Mouse (Mus musculus): ENCODE results near the gene Spns3. TPM values are rescaled to one million over a fixed set of nuclear protein-coding genes. Genes with fewer than 3 reads are reported as not detected.

Spns3 gene
- polyA plus RNA-seq, 1 experiment from 2014 or later = 0.95 TPM

GRCm38 (mm10) chr11:72479499-72479898 lies 70.8 kb downstream of the Spns3 start:
- Histone ChIP-seq H3K9me3 (replicated peaks) (no peaks in the 10 kb centered on the region), H3K4me3 (replicated peaks) (no peak overlapping the region), H3K27ac (replicated peaks) (no peak overlapping the region), H3K4me1 (peaks cover 15% of the 10 kb centered on the region), H3K4me2 (replicated peaks) (no peak overlapping the region), H3K36me3 (no peaks in the 10 kb centered on the region), H3K27me3 (no peaks in the 10 kb centered on the region), H3K9ac (no peak overlapping the region)
- 79% methylated on average over 2 of the region's 2 CpGs for WGBS
- ATAC-seq (ENCODE audit: insufficient number of reproducible peaks, low FRiP score, low TSS enrichment, low read depth) = no peak

GRCm38 (mm10) chr11:72478228-72478627 lies 72.1 kb downstream of the Spns3 start:
- Histone ChIP-seq H3K4me1 (peaks cover 15% of the 10 kb centered on the region), H3K27ac (replicated peaks) (peak overlapping the region; percentile 65), H3K36me3 (no peaks in the 10 kb centered on the region), H3K4me2 (replicated peaks) (no peak overlapping the region), H3K9ac (no peak overlapping the region), H3K27me3 (no peaks in the 10 kb centered on the region), H3K9me3 (replicated peaks) (no peaks in the 10 kb centered on the region), H3K4me3 (replicated peaks) (no peak overlapping the region)
- ATAC-seq (ENCODE audit: insufficient number of reproducible peaks, low FRiP score, low TSS enrichment, low read depth) = peak; percentile 55
- WGBS = 35% methylated on average over 6 of the region's 6 CpGs

- H3K36me3 ChIP-seq = no peaks in the 10 kb centered on the region
- no peak for ATAC-seq (ENCODE audit: insufficient number of reproducible peaks, low FRiP score, low TSS enrichment, low read depth)
- peak overlapping the region; percentile 65 for H3K27ac ChIP-seq (replicated peaks)
- no peaks in the 10 kb centered on the region for H3K27me3 ChIP-seq
- peaks cover 15% of the 10 kb centered on the region for H3K4me1 ChIP-seq
- no peak overlapping the region for H3K9ac ChIP-seq
- H3K9me3 ChIP-seq (replicated peaks) = no peaks in the 10 kb centered on the region
- 76% methylated on average over 1 of the region's 1 CpGs for WGBS
- no peak overlapping the region for H3K4me3 ChIP-seq (replicated peaks)
- no peak overlapping the region for H3K4me2 ChIP-seq (replicated peaks)
These were observed 72.7 kb downstream of the Spns3 start for GRCm38 (mm10) chr11:72477653-72478052.

GRCm38 (mm10) chr11:72477182-72477581 lies 73.1 kb downstream of the Spns3 start:
- no peak for ATAC-seq (ENCODE audit: insufficient number of reproducible peaks, low FRiP score, low TSS enrichment, low read depth)
- no peaks in the 10 kb centered on the region for H3K27me3 ChIP-seq
- H3K27ac ChIP-seq (replicated peaks) = peak overlapping the region; percentile 65; the same call in 1 of the 2 replicates
- H3K9me3 ChIP-seq (replicated peaks) = no peaks in the 10 kb centered on the region
- H3K4me2 ChIP-seq (replicated peaks) = no peak overlapping the region
- H3K9ac ChIP-seq = no peak overlapping the region
- no peak overlapping the region for H3K4me3 ChIP-seq (replicated peaks)
- WGBS = 33% methylated on average over 5 of the region's 5 CpGs
- H3K36me3 ChIP-seq = no peaks in the 10 kb centered on the region
- peaks cover 20% of the 10 kb centered on the region for H3K4me1 ChIP-seq

GRCm38 (mm10) chr11:72476074-72476625 lies 74.2 kb downstream of the Spns3 start:
- WGBS = 77% methylated on average over 7 of the region's 7 CpGs
- Histone ChIP-seq H3K9ac (no peak overlapping the region), H3K36me3 (no peaks in the 10 kb centered on the region), H3K27me3 (no peaks in the 10 kb centered on the region), H3K4me1 (peaks cover 22% of the 10 kb centered on the region), H3K4me3 (replicated peaks) (no peak overlapping the region), H3K9me3 (replicated peaks) (no peaks in the 10 kb centered on the region), H3K4me2 (replicated peaks) (no peak overlapping the region), H3K27ac (replicated peaks) (no peak overlapping the region)
- no peak for ATAC-seq (ENCODE audit: insufficient number of reproducible peaks, low FRiP score, low TSS enrichment, low read depth)

- Histone ChIP-seq H3K4me2 (replicated peaks) (no peak overlapping the region), H3K9ac (no peak overlapping the region), H3K27me3 (no peaks in the 10 kb centered on the region), H3K27ac (replicated peaks) (no peak overlapping the region), H3K36me3 (no peaks in the 10 kb centered on the region), H3K9me3 (replicated peaks) (no peaks in the 10 kb centered on the region), H3K4me3 (replicated peaks) (no peak overlapping the region), H3K4me1 (peaks cover 23% of the 10 kb centered on the region)
- 61% methylated on average over 7 of the region's 7 CpGs for WGBS
- no peak for ATAC-seq (ENCODE audit: insufficient number of reproducible peaks, low FRiP score, low TSS enrichment, low read depth)
These were observed 74.9 kb downstream of the Spns3 start for GRCm38 (mm10) chr11:72475408-72475807.

GRCm38 (mm10) chr11:72474926-72475325 lies 75.4 kb downstream of the Spns3 start:
- Histone ChIP-seq H3K9me3 (replicated peaks) (no peaks in the 10 kb centered on the region), H3K4me2 (replicated peaks) (no peak overlapping the region), H3K9ac (no peak overlapping the region), H3K4me3 (replicated peaks) (no peak overlapping the region), H3K27ac (replicated peaks) (no peak overlapping the region), H3K27me3 (no peaks in the 10 kb centered on the region), H3K36me3 (no peaks in the 10 kb centered on the region), H3K4me1 (peaks cover 27% of the 10 kb centered on the region)
- 79% methylated on average over 3 of the region's 3 CpGs for WGBS
- ATAC-seq (ENCODE audit: insufficient number of reproducible peaks, low FRiP score, low TSS enrichment, low read depth) = no peak

GRCm38 (mm10) chr11:72473540-72473939 lies 76.8 kb downstream of the Spns3 start:
- H3K27me3 ChIP-seq = no peaks in the 10 kb centered on the region
- H3K27ac ChIP-seq (replicated peaks) = no peak overlapping the region
- H3K9me3 ChIP-seq (replicated peaks) = no peaks in the 10 kb centered on the region
- no peak overlapping the region for H3K9ac ChIP-seq
- H3K4me3 ChIP-seq (replicated peaks) = no peak overlapping the region
- WGBS = 57% methylated on average over 4 of the region's 4 CpGs
- H3K4me1 ChIP-seq = peaks cover 39% of the 10 kb centered on the region
- H3K4me2 ChIP-seq (replicated peaks) = no peak overlapping the region
- H3K36me3 ChIP-seq = no peaks in the 10 kb centered on the region
- 0 out of 2 replicates have a peak, but pooled peaks have one; percentile 8 for ATAC-seq (ENCODE audit: insufficient number of reproducible peaks, low FRiP score, low TSS enrichment, low read depth)

- peaks cover 38% of the 10 kb centered on the region for H3K4me1 ChIP-seq
- H3K4me2 ChIP-seq (replicated peaks) = no peak overlapping the region
- H3K27ac ChIP-seq (replicated peaks) = no peak overlapping the region
- no peak overlapping the region for H3K4me3 ChIP-seq (replicated peaks)
- no peaks in the 10 kb centered on the region for H3K9me3 ChIP-seq (replicated peaks)
- no peak for ATAC-seq (ENCODE audit: insufficient number of reproducible peaks, low FRiP score, low TSS enrichment, low read depth)
- no peak overlapping the region for H3K9ac ChIP-seq
- no peaks in the 10 kb centered on the region for H3K27me3 ChIP-seq
- 79% methylated on average over 6 of the region's 6 CpGs for WGBS
- no peaks in the 10 kb centered on the region for H3K36me3 ChIP-seq
These were observed 78.9 kb downstream of the Spns3 start for GRCm38 (mm10) chr11:72471381-72471780.

GRCm38 (mm10) chr11:72470004-72470403 lies 80.3 kb downstream of the Spns3 start:
- Histone ChIP-seq H3K9ac (no peak overlapping the region), H3K4me2 (replicated peaks) (no peak overlapping the region), H3K27me3 (no peaks in the 10 kb centered on the region), H3K4me1 (peaks cover 47% of the 10 kb centered on the region), H3K36me3 (no peaks in the 10 kb centered on the region), H3K27ac (replicated peaks) (peak overlapping the region; percentile 69; the same call in 1 of the 2 replicates), H3K4me3 (replicated peaks) (no peak overlapping the region), H3K9me3 (replicated peaks) (no peaks in the 10 kb centered on the region)
- 52% methylated on average over 4 of the region's 4 CpGs for WGBS
- no peak for ATAC-seq (ENCODE audit: insufficient number of reproducible peaks, low FRiP score, low TSS enrichment, low read depth)

- peak; percentile 36; the same call in 1 of the 2 replicates for ATAC-seq (ENCODE audit: insufficient number of reproducible peaks, low FRiP score, low TSS enrichment, low read depth)
These were observed 81.1 kb downstream of the Spns3 start for GRCm38 (mm10) chr11:72469217-72469616.

GRCm38 (mm10) chr11:72468525-72468924 lies 81.8 kb downstream of the Spns3 start:
- peaks cover 47% of the 10 kb centered on the region for H3K4me1 ChIP-seq
- no peak overlapping the region for H3K4me2 ChIP-seq (replicated peaks)
- WGBS = 54% methylated on average over 5 of the region's 5 CpGs
- H3K27ac ChIP-seq (replicated peaks) = peak overlapping the region; percentile 69; the same call in 1 of the 2 replicates
- H3K9me3 ChIP-seq (replicated peaks) = no peaks in the 10 kb centered on the region
- no peak for ATAC-seq (ENCODE audit: insufficient number of reproducible peaks, low FRiP score, low TSS enrichment, low read depth)
- no peak overlapping the region for H3K4me3 ChIP-seq (replicated peaks)
- no peaks in the 10 kb centered on the region for H3K36me3 ChIP-seq
- H3K9ac ChIP-seq = no peak overlapping the region
- H3K27me3 ChIP-seq = no peaks in the 10 kb centered on the region

More at GRCm38 (mm10) chr11:72469217-72469616, 81.1 kb downstream of the Spns3 start:
- no peak overlapping the region; the same call in 1 of the 2 replicates for H3K9ac ChIP-seq
- 24% methylated on average over 5 of the region's 5 CpGs for WGBS
- H3K4me1 ChIP-seq = peaks cover 47% of the 10 kb centered on the region
- no peak overlapping the region for H3K4me2 ChIP-seq (replicated peaks)
- H3K27ac ChIP-seq (replicated peaks) = peak overlapping the region; percentile 69
- no peaks in the 10 kb centered on the region for H3K36me3 ChIP-seq
- H3K9me3 ChIP-seq (replicated peaks) = no peaks in the 10 kb centered on the region
- no peaks in the 10 kb centered on the region for H3K27me3 ChIP-seq
- no peak overlapping the region for H3K4me3 ChIP-seq (replicated peaks)
